Mouse (Mus musculus) heart, adult 18-20 months (tissue): ENCODE data around the gene Srd5a1. TPM values are rescaled to one million over a fixed set of nuclear protein-coding genes. Genes with fewer than 3 reads are reported as not detected.
"Not testable (repeated sequence)": the region's sequence is repeated elsewhere in the genome, so short reads cannot be mapped to it uniquely, and the experiment has no call there.

Experiments
- DNase-seq, 2 experiments: peaks; one replicate each; pipeline ENCODE4 v3.0.0; 2021 to 2022; ENCODE audit warnings: mixed read lengths in 1 of 2
- total RNA-seq, 2 experiments: library from RNA; stranded (reverse); gene quantifications; 2 replicates each; pipeline ENCODE4 v1.2.3; 2021

Gene Srd5a1
- total RNA-seq, 2 experiments from 2014 or later: 0.31 to 0.35 TPM

GRCm38 (mm10) chr13:69572594-69572993 is 38.6 kb downstream of the Srd5a1 start:
- DNase-seq: no peak

GRCm38 (mm10) chr13:69569201-69569600 is 42.0 kb downstream of the Srd5a1 start:
- peak; percentile 28 to 52 for DNase-seq

DNA sequence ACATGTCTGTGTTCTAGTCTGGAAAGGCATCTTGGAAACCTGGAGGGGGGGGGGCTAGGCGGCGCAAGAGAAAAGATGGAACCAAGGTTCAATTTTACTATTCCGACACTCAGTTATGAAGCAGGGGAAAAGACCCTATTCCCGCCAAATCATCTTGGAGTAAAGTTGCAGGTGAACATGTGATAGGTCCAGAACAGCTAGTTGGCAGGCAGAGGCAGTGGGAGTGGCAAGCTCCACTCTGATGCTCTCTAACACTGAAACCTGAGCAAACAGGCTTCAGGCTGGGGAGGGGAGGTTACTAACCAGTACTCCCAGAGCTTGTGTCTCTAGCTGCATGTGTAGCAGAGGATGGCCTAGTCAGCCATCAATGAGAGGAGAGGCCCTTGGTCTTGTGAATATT is 45.8 kb downstream of the Srd5a1 start:
- not testable (repeated sequence) for DNase-seq

- no peak for DNase-seq
Measured at GRCm38 (mm10) chr13:69564573-69564972, 46.7 kb downstream of the Srd5a1 start.

DNA sequence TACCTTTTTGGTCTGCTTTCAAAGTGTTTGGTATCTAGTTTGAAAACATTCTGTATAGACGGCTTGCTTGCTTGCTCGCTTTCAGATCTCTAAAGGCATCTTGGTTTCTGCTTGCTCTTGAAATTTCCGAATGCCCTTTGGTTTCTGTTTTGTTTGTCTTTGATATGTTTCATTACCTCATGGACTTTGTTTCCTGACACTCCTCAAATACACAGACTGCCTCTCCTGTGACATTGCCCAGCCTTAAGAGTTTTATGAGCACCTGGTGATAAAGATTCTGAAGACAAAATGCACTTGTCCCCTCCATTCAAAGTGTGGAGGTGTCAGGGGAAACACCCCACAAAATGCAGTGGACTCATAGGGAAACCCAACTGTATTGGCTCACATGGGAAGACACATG is 47.3 kb downstream of the Srd5a1 start:
- DNase-seq: no peak

DNA sequence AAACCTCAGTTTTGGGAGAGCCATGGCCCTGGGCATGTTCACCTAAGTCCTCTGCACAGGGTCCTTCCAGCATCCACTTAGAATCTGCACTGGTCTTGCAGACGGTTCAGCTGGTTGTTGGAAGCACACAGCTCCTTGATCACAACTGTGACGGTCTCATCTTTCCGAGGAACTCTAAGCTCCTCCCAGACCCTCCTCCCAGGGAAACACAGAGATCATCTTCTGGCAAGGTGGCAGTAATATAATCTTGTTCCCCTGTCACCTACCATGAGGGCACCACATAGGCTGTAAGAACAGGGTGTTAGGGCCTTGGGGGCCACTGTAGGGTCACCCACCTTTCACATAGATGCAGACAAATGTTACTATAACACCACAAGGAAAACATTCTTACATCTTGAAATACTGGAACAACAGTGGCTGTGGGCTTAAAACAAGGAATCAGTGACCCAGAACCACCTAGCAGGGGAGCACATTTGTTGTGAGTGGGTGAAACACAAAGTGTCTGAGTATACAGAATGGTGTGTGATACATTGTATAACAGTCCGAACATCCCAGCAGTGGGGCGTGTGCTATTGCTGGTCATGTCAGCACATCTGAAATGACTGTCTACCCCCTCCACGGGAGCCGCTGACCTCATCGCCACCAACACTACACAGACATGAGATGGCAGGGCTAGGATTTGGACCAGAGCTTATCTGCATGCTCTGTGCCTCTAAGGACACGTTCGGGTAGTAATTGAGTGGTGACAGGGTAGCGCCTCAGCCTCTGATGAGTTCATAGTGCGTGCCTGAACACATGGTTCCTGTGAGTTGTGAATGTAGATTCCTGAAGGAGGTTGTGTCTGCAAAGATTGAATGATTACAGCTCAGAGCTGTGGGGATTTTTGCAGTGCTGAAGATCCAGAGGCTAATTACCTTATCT is 48.3 kb downstream of the Srd5a1 start:
- DNase-seq: peak; percentile 56 to 76

DNA sequence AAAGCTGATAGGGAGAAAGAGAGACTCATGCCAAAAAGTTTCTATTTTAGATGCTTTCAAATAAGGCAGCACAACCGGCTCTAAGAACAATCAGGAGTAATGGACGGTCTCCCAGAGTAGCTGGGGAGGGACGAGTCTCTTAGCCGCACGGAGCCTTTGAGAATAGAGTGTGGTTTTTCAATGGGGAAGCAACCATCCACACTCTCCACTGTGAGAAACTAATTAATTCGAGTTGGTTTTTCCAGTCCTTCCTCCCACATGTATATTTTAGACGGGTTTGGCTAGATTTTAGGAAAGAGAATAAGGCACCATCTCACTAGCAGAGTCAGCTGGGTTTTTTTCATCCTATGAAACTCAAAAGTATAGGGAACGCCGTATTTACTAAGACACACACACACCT is 49.2 kb downstream of the Srd5a1 start:
- DNase-seq: no peak

- peak in 1 of 2 experiments; percentile 47 for DNase-seq
Measured at GRCm38 (mm10) chr13:69559291-69559961, 51.8 kb downstream of the Srd5a1 start.

GRCm38 (mm10) chr13:69558098-69558660 is 53.1 kb downstream of the Srd5a1 start:
- peak in 1 of 2 experiments; percentile 58 for DNase-seq

DNA sequence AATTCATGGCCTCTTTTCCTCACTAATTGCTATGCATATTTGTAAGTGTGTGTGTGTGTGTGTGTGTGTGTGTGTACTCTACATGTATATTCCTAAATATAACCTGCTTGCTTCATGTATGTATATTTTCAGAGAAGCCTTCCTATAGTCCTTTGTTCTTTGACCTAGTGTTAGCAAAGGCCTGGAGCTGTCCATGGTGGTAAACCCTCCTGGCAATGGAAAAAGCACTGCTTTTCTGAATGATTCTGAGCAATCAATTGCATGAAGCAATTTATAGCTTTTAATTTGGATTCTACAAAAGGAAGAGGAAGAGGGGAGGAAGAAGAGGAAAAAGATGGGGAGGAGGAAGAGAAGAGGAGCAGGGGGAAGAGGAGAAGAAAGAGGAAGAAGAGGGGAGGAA is 54.5 kb downstream of the Srd5a1 start:
- no peak for DNase-seq

DNA sequence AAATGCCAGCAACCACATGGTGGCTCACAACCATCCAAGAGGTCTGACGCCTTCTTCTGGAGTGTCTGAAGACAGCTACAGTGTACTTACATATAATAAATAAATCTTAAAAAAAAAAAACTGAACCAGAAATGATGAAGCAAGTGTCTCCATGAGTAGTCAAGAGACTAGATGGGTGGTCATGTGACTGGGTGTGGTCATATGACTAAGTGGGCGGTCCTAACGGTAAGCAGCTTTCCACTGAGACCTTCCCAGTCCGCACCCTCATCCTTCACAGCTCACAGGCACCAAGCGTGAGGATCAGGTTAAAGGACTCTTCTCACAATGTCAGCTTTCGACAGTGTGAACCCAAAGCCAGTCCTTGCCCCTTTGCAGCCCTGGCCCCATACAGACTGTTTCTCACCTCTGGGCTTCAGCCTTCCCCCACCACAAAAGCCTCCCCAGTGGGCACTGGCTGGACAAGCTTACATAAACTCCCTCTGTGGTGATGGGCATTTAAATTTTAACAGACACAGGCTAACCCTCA is 55.2 kb downstream of the Srd5a1 start:
- no peak for DNase-seq

- DNase-seq: no peak
Measured at GRCm38 (mm10) chr13:69555045-69555444, 56.2 kb downstream of the Srd5a1 start.

DNA sequence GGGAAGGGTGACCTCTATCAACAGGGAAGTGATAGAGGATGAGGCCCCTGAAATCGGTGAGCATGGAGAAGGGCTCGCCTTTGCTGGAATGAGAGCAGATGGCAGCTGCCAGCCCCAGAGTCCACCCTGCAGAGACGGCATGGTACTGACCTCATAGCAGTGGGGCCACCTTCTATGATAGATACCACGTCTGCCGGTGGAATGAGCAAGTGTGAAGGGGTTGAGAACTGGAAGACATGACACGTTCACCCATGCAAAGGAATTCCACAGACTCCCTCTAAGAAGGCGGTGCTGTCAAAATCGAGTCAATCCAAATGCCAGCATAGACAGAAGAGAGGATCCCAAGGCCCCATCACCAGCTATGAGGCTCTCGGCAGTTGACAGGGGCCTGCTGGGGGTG is 57.0 kb downstream of the Srd5a1 start:
- no peak for DNase-seq

- peak in 1 of 2 experiments; percentile 64 for DNase-seq
Measured at GRCm38 (mm10) chr13:69553024-69553423, 58.2 kb downstream of the Srd5a1 start.

- DNase-seq: no peak
Measured at GRCm38 (mm10) chr13:69550831-69551230, 60.4 kb downstream of the Srd5a1 start.

DNA sequence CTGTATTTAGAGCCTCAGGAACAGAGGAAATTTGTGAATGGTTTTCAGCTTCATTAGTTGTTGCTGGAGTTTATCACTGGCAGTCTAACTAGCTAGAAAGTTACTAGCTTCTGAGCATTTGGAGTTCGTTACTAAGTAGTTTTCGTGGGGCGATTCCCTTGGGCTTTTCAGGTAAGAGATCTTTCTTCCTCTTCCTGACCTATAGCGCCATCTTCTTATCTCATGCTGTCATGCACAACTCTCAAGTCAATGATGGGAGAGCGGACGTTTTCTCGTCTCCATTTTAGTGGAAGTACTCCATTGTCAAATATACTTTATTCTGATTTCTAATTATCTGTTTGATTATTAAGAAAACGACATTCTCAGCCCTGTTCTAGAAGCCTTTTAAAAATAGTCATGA is 61.3 kb downstream of the Srd5a1 start:
- DNase-seq: peak in 1 of 2 experiments; percentile 13

DNA sequence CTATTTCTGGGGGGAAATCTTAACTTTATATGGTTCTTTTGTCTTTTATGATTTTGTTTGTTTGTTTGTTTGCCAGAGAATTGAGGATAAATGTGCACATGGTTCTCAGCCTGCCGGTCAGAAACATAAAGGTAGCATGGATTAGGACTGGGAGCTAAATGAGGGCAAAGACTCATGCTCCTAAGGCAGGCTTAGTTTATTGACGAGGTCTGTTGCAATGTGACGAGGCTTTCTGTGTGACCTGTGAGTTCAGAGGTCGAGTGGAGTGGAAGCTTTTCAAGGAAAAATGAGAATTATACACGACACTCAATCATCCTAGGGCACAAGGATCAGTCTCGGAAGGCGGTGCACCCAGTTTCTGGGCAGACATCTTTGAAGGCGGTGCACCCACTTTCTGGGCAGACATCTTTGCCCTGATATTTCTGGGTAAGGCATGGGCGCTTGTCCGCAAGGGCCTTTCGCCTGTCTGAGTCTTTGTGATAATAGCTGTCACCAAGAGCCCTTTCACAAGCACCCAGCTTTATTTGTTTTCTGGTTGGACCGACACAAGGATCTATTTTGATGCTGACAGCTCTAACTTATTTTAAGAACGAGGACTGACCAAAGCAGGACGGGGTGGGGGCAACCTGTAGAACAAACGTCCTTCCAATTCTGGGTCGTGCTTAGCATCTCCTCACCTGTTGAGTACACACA is 63.6 kb downstream of the Srd5a1 start:
- peak; percentile 26 to 42 for DNase-seq

DNA sequence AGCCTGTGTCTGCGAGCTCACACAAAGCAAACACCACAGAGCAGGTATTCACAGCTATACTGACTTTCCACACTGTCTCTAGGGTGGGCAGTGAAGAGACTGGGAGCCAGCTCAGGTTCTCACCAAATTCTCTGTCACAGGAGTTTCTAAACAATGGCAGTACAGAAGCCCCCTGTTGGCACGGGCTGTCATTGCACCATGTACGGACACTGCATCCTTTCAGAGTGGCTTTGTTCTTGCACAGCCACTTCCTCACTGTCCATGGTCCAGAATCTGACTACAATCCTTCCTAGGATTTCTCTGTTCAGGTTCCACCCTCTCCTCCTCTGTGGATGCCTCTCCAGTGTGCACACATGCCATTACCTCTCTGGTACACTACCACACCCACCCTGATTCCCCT is 66.2 kb downstream of the Srd5a1 start:
- DNase-seq: peak in 1 of 2 experiments; percentile 55

GRCm38 (mm10) chr13:69543595-69543994 is 67.6 kb downstream of the Srd5a1 start:
- peak in 1 of 2 experiments; percentile 21 for DNase-seq

DNA sequence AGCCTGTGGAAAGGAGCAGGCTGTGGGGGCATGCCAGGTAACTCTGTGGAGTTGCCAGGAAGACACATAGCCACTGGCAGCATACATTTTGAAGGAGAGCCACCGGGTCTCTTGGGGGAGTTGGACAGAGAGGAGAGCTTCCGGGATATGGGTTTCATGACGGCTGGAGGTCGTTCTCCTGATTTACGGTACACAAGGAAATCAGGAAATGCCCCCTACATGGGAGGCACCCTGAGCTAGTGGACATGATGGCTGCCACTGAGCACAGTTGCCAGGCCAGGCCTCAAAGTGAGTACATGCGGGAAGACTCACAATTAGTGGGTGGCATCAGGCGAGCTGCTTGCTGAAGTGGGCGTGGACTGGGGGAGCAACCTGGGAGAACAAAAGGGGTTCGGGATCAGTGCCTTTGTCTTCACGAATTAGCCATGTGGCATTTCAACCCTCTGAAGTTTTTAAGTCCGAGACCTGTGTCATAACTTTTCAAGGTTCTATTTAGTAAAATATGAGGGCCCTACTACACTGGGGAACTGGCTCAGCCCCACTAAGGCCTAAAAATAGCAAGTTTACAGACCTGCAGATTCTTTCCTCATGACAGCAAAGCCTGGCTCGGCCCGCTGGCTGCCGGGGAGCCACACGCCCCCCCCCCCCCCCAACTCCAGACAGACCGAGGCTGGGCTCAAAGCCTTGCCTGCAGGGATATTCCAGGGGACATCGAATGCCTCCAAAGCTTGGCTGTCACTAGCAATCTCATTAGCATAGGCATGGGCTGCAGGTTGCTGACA is 68.5 kb downstream of the Srd5a1 start:
- peak; percentile 63 to 70 for DNase-seq

- peak; percentile 43 to 60 for DNase-seq
Measured at GRCm38 (mm10) chr13:69541776-69542175, 69.5 kb downstream of the Srd5a1 start.
